Comparison of ENCODE assay signal across 10 mouse cellular contexts in genomic region chr12:107547886-107548448, GRCm38 (mm10). TPM values are rescaled to one million over a fixed set of nuclear protein-coding genes. Genes with fewer than 3 reads are reported as not detected.
DNase-seq lines count a peak whose midpoint lies in the region; ATAC-seq lines count a peak whose summit lies in the region.
"Had no signal": no experiment of that assay in that cellular context is flagged by ENCODE, and none has a peak within 500 bp of the region (broad histone marks: within the 10 kb centered on the region; RNA-seq: fewer than 3 reads in every experiment).

No protein-coding gene starts in this region.

- peak; percentile 63; the same call in 1 of the 2 replicates for ATAC-seq in hindbrain, embryonic 15.5 days (ENCODE audit: low FRiP score, low read depth)
- ATAC-seq in hindbrain, embryonic 12.5 days (ENCODE audit: low FRiP score), result no peak
- peak; percentile 39; the same call in 1 of the 2 replicates for ATAC-seq in stomach, embryonic 15.5 days (ENCODE audit: insufficient read depth, low FRiP score, low read depth)

- H3K4me2 ChIP-seq in hindbrain, embryonic 15.5 days, result no peak overlapping the region
- no peak overlapping the region for H3K4me2 ChIP-seq in hindbrain, embryonic 12.5 days (replicated peaks)
- H3K4me2 ChIP-seq in stomach, embryonic 15.5 days, result no peak overlapping the region

- no peaks in the 10 kb centered on the region for H3K27me3 ChIP-seq in hindbrain, embryonic 15.5 days
- H3K27me3 ChIP-seq in hindbrain, embryonic 12.5 days, result no peaks in the 10 kb centered on the region
- no peaks in the 10 kb centered on the region for H3K27me3 ChIP-seq in stomach, embryonic 15.5 days (replicated peaks)

- no peak overlapping the region for H3K27ac ChIP-seq in hindbrain, embryonic 15.5 days (replicated peaks)
- no peak overlapping the region for H3K27ac ChIP-seq in hindbrain, embryonic 12.5 days
- H3K27ac ChIP-seq in stomach, embryonic 15.5 days, result no peak overlapping the region
- H3K27ac ChIP-seq: macrophage had no signal

- H3K36me3 ChIP-seq in hindbrain, embryonic 15.5 days, result no peaks in the 10 kb centered on the region
- H3K36me3 ChIP-seq in hindbrain, embryonic 12.5 days, result no peaks in the 10 kb centered on the region
- no peaks in the 10 kb centered on the region for H3K36me3 ChIP-seq in stomach, embryonic 15.5 days

- H3K9ac ChIP-seq in hindbrain, embryonic 15.5 days, result no peak overlapping the region
- H3K9ac ChIP-seq in hindbrain, embryonic 12.5 days, result no peak overlapping the region
- H3K9ac ChIP-seq in stomach, embryonic 15.5 days, result no peak overlapping the region

- no peak overlapping the region for H3K4me3 ChIP-seq in hindbrain, embryonic 15.5 days
- no peak overlapping the region for H3K4me3 ChIP-seq in hindbrain, embryonic 12.5 days
- H3K4me3 ChIP-seq in stomach, embryonic 15.5 days (replicated peaks), result no peak overlapping the region

- peaks cover 8% of the 10 kb centered on the region; the same call in 1 of the 2 replicates for H3K4me1 ChIP-seq in hindbrain, embryonic 15.5 days (replicated peaks)
- H3K4me1 ChIP-seq in hindbrain, embryonic 12.5 days, result peaks cover 6% of the 10 kb centered on the region; the same call in 1 of the 2 replicates
- H3K4me1 ChIP-seq in stomach, embryonic 15.5 days, result peaks cover 4% of the 10 kb centered on the region; the same call in 1 of the 2 replicates

- H3K9me3 ChIP-seq in hindbrain, embryonic 15.5 days, result no peaks in the 10 kb centered on the region
- H3K9me3 ChIP-seq in hindbrain, embryonic 12.5 days (replicated peaks), result no peaks in the 10 kb centered on the region
- H3K9me3 ChIP-seq in stomach, embryonic 15.5 days, result no peaks in the 10 kb centered on the region

- peak; percentile 66 to 71 for DNase-seq in cerebellum, postnatal 10 days
- DNase-seq in cerebellum, adult 9-11 months, result no peak
- DNase-seq in right cerebral cortex, postnatal 10 days (ENCODE audit: low spot score in 2 of 2), result peak; percentile 43 to 44
- no peak for DNase-seq in right cerebral cortex, adult 18-20 months
- no peak for DNase-seq in spleen, postnatal 14 days (ENCODE audit: low spot score in 2 of 2)

- WGBS in hindbrain, embryonic 15.5 days, result 66% methylated on average over 3 of the region's 3 CpGs
- 76% methylated on average over 3 of the region's 3 CpGs for WGBS in hindbrain, embryonic 12.5 days
- WGBS in stomach, embryonic 15.5 days, result 35% methylated on average over 3 of the region's 3 CpGs

RNA-seq across cellular contexts. Expression of gene 3110018I06Rik, which starts 59.5 kb away (rescaled TPM):
- polyA plus RNA-seq in hindbrain, embryonic 15.5 days (2015; fragmentation: Nextera tagmentation; extraction: Ambion mirVana), result not detected in 2 replicates
- polyA plus RNA-seq in hindbrain, embryonic 12.5 days (2016; fragmentation: Nextera tagmentation; extraction: Ambion mirVana), result not detected in 2 replicates
- not detected in 2 replicates for polyA plus RNA-seq in stomach, embryonic 15.5 days (2015; fragmentation: Nextera tagmentation; extraction: Ambion mirVana)
- polyA plus RNA-seq: cortical plate, adult 2 months; macrophage had no signal

Comparison
In these comparisons a context has a peak if more than half of its experiments do, and no peak if none do; other contexts are left out.
1. DNase-seq: peak in cerebellum, postnatal 10 days (2 of 2) and right cerebral cortex, postnatal 10 days (2 of 2); none in cerebellum, adult 9-11 months (single experiment), right cerebral cortex, adult 18-20 months (single experiment) and spleen, postnatal 14 days (0 of 2).